Mouse (Mus musculus): ENCODE data around the gene Igfbp7. TPM values are rescaled to one million over a fixed set of nuclear protein-coding genes. Genes with fewer than 3 reads are reported as not detected.
"Not testable (repeated sequence)": the region's sequence is repeated elsewhere in the genome, so short reads cannot be mapped to it uniquely, and the experiment has no call there.

The Igfbp7 gene
- polyA plus RNA-seq, 1 experiment, result 0.20 TPM

DNA sequence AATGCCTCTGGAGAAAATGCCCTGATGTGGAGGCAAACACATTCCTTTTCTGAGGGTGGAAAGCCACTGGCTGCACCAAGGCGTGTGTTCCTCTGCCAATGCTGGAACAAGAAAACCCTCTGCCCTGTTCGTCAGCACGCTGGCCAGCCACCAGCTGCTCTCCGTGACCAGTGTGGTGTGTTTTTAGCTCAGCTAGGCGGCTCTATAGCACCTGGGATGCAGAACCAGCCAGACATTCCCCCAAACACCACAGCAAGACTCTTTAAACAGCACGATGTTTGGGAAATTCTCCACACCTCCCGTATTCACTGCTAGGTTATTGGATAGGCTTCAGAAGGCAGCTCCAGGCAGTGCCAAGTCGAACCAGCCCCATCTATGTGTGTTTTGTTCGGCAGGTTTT lies 25.7 kb upstream of the Igfbp7 start:
- no peaks in the 10 kb centered on the region for H3K4me1 ChIP-seq (ENCODE audit: control insufficient read depth)
- H3K36me3 ChIP-seq (ENCODE audit: control insufficient read depth), result no peaks in the 10 kb centered on the region
- H3K9me3 ChIP-seq (ENCODE audit: control insufficient read depth, low read length), result no peaks in the 10 kb centered on the region
- no peak for TF ChIP-seq GATA1 (IDR thresholded peaks at IDR 0.05; ENCODE audit: low read length)
- TF ChIP-seq TAL1 (IDR thresholded peaks at IDR 0.05; ENCODE audit: low read length), result no peak
- no peaks in the 10 kb centered on the region for H3K27me3 ChIP-seq (ENCODE audit: control insufficient read depth)
- no peak overlapping the region for H3K4me3 ChIP-seq (replicated peaks)

DNA sequence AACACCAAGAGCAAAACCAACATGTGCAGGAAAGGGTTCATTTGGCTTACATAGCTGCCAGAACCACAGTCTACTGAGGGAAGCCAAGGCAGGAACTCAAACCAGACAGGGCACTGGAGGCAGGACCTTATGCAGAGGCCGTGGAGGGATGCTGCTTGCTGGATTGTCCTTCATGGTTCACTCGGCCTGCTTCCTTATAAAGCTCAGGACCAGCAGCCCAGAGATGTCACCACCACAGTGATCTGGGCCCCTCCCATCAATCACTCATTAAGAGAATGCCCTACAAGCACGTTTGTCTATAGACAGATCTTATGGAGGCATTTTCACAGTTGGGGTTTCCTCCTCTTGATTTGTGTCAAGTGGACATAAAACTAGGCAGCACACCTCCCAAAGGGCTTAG lies 25.3 kb upstream of the Igfbp7 start:
- Histone ChIP-seq H3K36me3 (ENCODE audit: control insufficient read depth) (no peaks in the 10 kb centered on the region), H3K27me3 (ENCODE audit: control insufficient read depth) (no peaks in the 10 kb centered on the region), H3K4me3 (replicated peaks) (no peak overlapping the region), H3K4me1 (ENCODE audit: control insufficient read depth) (no peaks in the 10 kb centered on the region), H3K9me3 (ENCODE audit: control insufficient read depth, low read length) (no peaks in the 10 kb centered on the region)
- no peak for TF ChIP-seq TAL1 (IDR thresholded peaks at IDR 0.05; ENCODE audit: low read length)
- no peak for TF ChIP-seq GATA1 (IDR thresholded peaks at IDR 0.05; ENCODE audit: low read length)

DNA sequence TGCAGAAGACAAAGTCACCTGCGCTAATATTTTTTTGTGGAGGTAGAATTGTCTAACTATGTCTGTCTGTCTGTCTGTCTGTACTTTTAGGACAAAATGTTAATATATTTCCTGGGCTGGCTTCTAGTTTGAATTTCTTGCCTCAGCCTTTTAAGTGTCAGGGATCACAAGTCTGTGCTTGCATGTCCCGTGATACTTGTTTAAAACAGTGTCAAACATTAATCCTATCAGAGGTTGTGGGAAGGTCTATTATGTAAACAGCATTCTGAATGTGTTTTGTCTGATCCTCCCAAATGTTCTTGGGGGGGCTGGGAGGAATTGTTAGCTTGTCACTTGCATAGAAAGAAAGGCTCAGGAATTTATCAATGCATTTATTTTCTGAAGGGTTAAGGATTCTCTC lies 24.6 kb upstream of the Igfbp7 start:
- Histone ChIP-seq H3K27me3 (ENCODE audit: control insufficient read depth) (no peaks in the 10 kb centered on the region), H3K4me1 (ENCODE audit: control insufficient read depth) (no peaks in the 10 kb centered on the region), H3K36me3 (ENCODE audit: control insufficient read depth) (no peaks in the 10 kb centered on the region), H3K4me3 (replicated peaks) (no peak overlapping the region), H3K9me3 (ENCODE audit: control insufficient read depth, low read length) (no peaks in the 10 kb centered on the region)
- TF ChIP-seq TAL1 (IDR thresholded peaks at IDR 0.05; ENCODE audit: low read length), result no peak
- TF ChIP-seq GATA1 (IDR thresholded peaks at IDR 0.05; ENCODE audit: low read length), result no peak

DNA sequence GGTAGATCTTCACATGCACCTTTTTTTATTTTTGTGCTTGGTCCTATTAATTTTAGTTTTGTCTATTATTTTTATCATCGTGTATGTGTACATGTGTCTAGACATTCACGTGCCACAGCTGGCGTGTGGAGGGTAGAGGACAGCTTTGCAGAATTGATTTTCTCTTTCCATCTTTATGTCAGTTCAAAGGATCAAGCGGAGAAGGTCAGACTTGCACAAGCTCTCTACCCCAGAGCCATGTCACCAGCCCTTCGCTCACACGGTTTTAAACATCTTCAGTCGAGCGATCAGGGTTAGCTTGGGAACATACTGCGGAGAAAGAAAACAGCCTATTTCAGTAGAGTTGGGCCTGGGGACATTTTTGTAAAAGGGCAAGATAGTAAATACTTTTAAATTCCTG lies 23.2 kb upstream of the Igfbp7 start:
- no peak overlapping the region for H3K4me3 ChIP-seq (replicated peaks)
- no peaks in the 10 kb centered on the region for H3K36me3 ChIP-seq (ENCODE audit: control insufficient read depth)
- H3K27me3 ChIP-seq (ENCODE audit: control insufficient read depth), result no peaks in the 10 kb centered on the region
- no peaks in the 10 kb centered on the region for H3K4me1 ChIP-seq (ENCODE audit: control insufficient read depth)
- H3K9me3 ChIP-seq (ENCODE audit: control insufficient read depth, low read length), result no peaks in the 10 kb centered on the region
- no peak for TF ChIP-seq GATA1 (IDR thresholded peaks at IDR 0.05; ENCODE audit: low read length)
- no peak for TF ChIP-seq TAL1 (IDR thresholded peaks at IDR 0.05; ENCODE audit: low read length)

DNA sequence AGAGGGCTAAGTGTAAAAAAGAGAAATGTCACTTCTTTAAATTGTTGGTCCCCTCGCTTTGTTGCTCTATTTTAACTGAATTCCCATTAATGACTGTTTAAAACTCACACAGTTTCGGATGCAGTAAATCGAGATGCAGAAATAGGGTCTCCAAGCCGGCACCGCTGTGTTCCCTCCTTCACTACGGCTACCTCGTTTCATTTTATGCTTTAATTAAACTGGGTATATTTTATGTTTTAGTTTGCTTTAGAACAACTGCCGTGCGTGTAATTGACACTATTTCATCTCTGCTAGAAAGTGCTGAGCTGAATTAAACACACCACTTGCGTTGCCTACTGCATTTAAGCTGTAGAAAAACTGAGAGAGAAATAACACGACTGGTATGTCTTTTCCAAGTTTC lies 22.6 kb upstream of the Igfbp7 start:
- H3K36me3 ChIP-seq (ENCODE audit: control insufficient read depth), result no peaks in the 10 kb centered on the region
- no peaks in the 10 kb centered on the region for H3K9me3 ChIP-seq (ENCODE audit: control insufficient read depth, low read length)
- TF ChIP-seq GATA1 (IDR thresholded peaks at IDR 0.05; ENCODE audit: low read length) (no peak), TAL1 (IDR thresholded peaks at IDR 0.05; ENCODE audit: low read length) (no peak)
- H3K27me3 ChIP-seq (ENCODE audit: control insufficient read depth), result no peaks in the 10 kb centered on the region
- H3K4me3 ChIP-seq (replicated peaks), result no peak overlapping the region
- no peaks in the 10 kb centered on the region for H3K4me1 ChIP-seq (ENCODE audit: control insufficient read depth)

DNA sequence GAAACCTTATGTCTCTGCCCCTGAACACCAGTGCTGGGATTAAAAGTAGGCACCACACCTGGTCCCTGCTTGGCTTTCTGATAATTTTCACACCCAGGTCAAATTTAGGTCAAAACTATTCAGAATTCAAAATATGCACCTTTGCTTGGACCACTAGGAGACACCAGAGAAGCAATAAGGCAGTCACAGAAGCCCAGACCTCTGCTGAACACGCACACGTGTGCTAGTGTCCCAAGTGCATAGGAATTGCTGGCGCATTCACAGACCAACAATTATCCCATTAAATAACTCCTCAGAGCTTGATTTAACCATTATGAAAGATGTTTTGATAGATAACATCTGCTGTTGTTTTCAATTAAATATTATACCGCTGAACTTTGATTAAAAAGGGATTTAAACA lies 22.2 kb upstream of the Igfbp7 start:
- TF ChIP-seq TAL1 (IDR thresholded peaks at IDR 0.05; ENCODE audit: low read length), result no peak
- H3K4me1 ChIP-seq (ENCODE audit: control insufficient read depth), result no peaks in the 10 kb centered on the region
- H3K9me3 ChIP-seq (ENCODE audit: control insufficient read depth, low read length), result no peaks in the 10 kb centered on the region
- no peak overlapping the region for H3K4me3 ChIP-seq (replicated peaks)
- no peaks in the 10 kb centered on the region for H3K36me3 ChIP-seq (ENCODE audit: control insufficient read depth)
- H3K27me3 ChIP-seq (ENCODE audit: control insufficient read depth), result no peaks in the 10 kb centered on the region

DNA sequence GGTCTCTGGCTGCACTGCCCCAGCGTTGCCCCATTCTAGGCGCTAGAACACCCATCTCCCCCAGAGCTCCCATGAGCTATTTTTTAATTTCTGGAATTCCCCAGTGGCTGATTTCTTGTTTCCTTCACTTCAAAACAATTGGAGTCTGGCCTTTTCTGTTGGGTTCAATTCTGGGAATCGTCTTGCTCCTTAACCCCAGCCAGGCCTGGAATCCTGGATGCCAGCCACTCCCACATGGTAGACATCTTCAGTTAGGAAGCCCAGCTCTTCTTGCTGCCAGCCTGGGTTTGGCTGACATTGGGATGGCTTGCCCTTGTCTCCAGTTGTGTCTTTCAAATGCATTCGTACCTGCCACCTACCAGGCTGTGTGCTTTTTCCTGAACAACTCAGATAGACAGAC lies 20.7 kb upstream of the Igfbp7 start:
- Histone ChIP-seq H3K4me3 (replicated peaks) (no peak overlapping the region), H3K36me3 (ENCODE audit: control insufficient read depth) (no peaks in the 10 kb centered on the region), H3K27me3 (ENCODE audit: control insufficient read depth) (no peaks in the 10 kb centered on the region), H3K4me1 (ENCODE audit: control insufficient read depth) (no peaks in the 10 kb centered on the region), H3K9me3 (ENCODE audit: control insufficient read depth, low read length) (no peaks in the 10 kb centered on the region; the same call in 1 of the 2 replicates)
- TF ChIP-seq GATA1 (IDR thresholded peaks at IDR 0.05; ENCODE audit: low read length), result no peak
- TF ChIP-seq TAL1 (IDR thresholded peaks at IDR 0.05; ENCODE audit: low read length), result no peak

DNA sequence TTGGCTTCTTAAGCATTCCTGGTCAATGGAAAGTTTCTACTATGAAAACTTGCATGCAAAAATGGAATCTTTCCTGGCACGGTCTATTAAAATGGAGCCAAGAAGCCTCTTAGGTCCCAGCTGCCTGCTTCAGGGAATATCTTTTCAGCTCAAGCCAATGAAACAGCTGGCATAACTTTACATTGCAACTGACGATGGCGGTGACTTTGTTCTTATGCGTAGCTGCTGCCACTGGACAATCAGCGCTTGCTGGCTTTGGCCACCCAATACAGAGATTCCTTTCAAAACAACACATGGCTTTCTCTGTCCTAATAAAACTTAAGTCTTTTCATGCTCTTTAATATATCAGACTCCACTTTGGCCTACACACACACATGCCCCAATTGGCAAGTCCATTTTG lies 20.1 kb upstream of the Igfbp7 start:
- Histone ChIP-seq H3K9me3 (ENCODE audit: control insufficient read depth, low read length) (no peaks in the 10 kb centered on the region; the same call in 1 of the 2 replicates), H3K4me1 (ENCODE audit: control insufficient read depth) (no peaks in the 10 kb centered on the region), H3K36me3 (ENCODE audit: control insufficient read depth) (no peaks in the 10 kb centered on the region), H3K27me3 (ENCODE audit: control insufficient read depth) (no peaks in the 10 kb centered on the region), H3K4me3 (replicated peaks) (no peak overlapping the region)
- TF ChIP-seq GATA1 (IDR thresholded peaks at IDR 0.05; ENCODE audit: low read length) (no peak), TAL1 (IDR thresholded peaks at IDR 0.05; ENCODE audit: low read length) (no peak)

DNA sequence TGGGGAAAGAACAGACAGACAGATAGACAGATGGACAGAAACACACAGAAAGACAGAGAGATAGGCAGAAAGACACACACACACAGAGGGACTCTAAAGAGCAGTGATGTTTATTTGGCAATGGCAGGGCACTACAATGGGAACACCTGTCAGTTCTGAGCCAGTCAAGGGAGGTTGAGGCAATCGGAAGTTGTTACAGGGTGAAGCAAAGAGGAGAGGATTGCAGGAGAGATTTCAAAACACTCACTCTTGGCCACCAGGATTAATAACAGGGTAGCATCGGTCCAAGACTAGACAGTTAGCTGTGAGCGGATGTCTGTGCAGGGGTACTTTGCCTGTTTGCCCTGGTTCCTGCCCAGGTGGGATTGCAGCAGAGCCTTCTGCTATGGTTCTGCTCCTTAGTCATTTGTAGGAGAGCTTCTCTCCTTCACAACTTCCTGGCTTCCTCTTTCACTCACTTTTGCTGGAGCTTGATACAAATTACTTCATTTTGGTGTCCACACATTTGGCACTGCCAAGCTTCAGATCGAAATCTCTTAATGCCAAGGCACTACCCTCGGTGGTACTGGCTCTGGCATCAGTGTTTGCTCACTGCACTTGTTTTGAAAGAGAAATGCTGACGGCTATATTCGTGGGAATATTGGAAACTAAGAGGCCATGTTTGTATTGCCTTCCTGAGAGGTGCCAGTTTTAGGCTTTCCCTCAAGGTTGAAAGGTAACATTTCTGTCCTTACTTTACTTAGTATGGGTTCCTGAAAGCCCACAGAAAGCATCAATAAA lies 18.1 kb upstream of the Igfbp7 start:
- Histone ChIP-seq H3K27me3 (ENCODE audit: control insufficient read depth) (no peaks in the 10 kb centered on the region), H3K4me1 (ENCODE audit: control insufficient read depth) (no peaks in the 10 kb centered on the region), H3K4me3 (replicated peaks) (no peak overlapping the region), H3K9me3 (ENCODE audit: control insufficient read depth, low read length) (peaks cover under 1% of the 10 kb centered on the region; the same call in 1 of the 2 replicates), H3K36me3 (ENCODE audit: control insufficient read depth) (no peaks in the 10 kb centered on the region)
- TF ChIP-seq TAL1 (IDR thresholded peaks at IDR 0.05; ENCODE audit: low read length) (no peak), GATA1 (IDR thresholded peaks at IDR 0.05; ENCODE audit: low read length) (no peak)

DNA sequence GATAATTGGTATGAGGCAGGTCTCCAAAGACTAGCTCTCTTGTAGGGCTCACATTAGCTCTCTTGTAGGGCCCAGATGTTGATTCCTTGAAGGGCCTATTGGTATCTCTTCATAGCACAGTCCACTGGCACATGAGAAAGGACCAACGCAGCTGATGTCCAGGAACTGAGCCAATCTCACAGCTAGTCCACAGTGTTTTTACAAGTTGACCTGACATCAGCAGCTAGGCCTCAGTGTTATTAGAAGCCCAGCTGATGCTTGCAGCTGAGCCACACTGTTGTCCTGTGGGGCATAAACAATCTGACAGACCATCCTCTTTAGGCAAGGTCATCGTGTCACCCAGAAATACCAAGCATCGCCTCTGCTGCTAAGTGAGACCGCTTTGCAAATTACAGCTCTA lies 11.7 kb upstream of the Igfbp7 start:
- not testable (repeated sequence) for H3K4me3 ChIP-seq (replicated peaks); H3K27me3 ChIP-seq (ENCODE audit: control insufficient read depth); H3K9me3 ChIP-seq (ENCODE audit: control insufficient read depth, low read length); H3K4me1 ChIP-seq (ENCODE audit: control insufficient read depth); H3K36me3 ChIP-seq (ENCODE audit: control insufficient read depth)
